Mouse (Mus musculus) testis, adult 2 months (tissue): ENCODE measurements around the gene Nuf2.

Experiments
- CTCF ChIP-seq: fragments of 200-500 bp; IDR thresholded peaks from 2 replicates; pipeline ENCODE4 v1.5.1; 2012; ENCODE audit warnings: low read depth, mild to moderate bottlenecking, inconsistent platforms, low read length, moderate library complexity; ENCODE audit not compliant: control insufficient read depth, insufficient read depth, insufficient replicate concordance
- POLR2A ChIP-seq: fragments of 200-500 bp; IDR thresholded peaks from 2 replicates; pipeline ENCODE4 v1.6.1; 2012; ENCODE audit warnings: low read depth, mild to moderate bottlenecking, inconsistent platforms, low read length, moderate library complexity; ENCODE audit not compliant: control insufficient read depth

GRCm38 (mm10) chr1:169471185-169471584 is 60.1 kb downstream of the Nuf2 start:
- TF ChIP-seq POLR2A (no peak), CTCF (no peak)
